Mouse (Mus musculus) cerebellum, adult 18-20 months (tissue): Measurements from ENCODE around the gene Asb3.
"Not testable (repeated sequence)": the region's sequence is repeated elsewhere in the genome, so short reads cannot be mapped to it uniquely, and the experiment has no call there.

ENCODE experiments used
- DNase-seq, 2 experiments: peaks; one replicate each; pipeline ENCODE4 v3.0.0; 2021

Gene Asb3

GRCm38 (mm10) chr11:31001169-31001908 lies 116.1 kb downstream of the Asb3 start:
- DNase-seq: no peak

GRCm38 (mm10) chr11:31009668-31010067 lies 124.5 kb downstream of the Asb3 start:
- not testable (repeated sequence) for DNase-seq

GRCm38 (mm10) chr11:31017466-31017865 lies 132.2 kb downstream of the Asb3 start:
- DNase-seq: not testable (repeated sequence)

- DNase-seq: no peak
These were observed 149.7 kb downstream of the Asb3 start for GRCm38 (mm10) chr11:31034958-31035357.

GRCm38 (mm10) chr11:31089973-31090372 lies 204.8 kb downstream of the Asb3 start:
- DNase-seq: no peak

- DNase-seq: no peak
These were observed 205.3 kb downstream of the Asb3 start for GRCm38 (mm10) chr11:31090478-31090978.

GRCm38 (mm10) chr11:31099519-31099918 lies 214.3 kb downstream of the Asb3 start:
- DNase-seq: peak; percentile 52 to 70

- no peak for DNase-seq
These were observed 217.0 kb downstream of the Asb3 start for GRCm38 (mm10) chr11:31102188-31102587.

- no peak for DNase-seq
These were observed 220.1 kb downstream of the Asb3 start for GRCm38 (mm10) chr11:31105364-31105763.

- not testable (repeated sequence) for DNase-seq
These were observed 241.7 kb downstream of the Asb3 start for GRCm38 (mm10) chr11:31126964-31127363.

GRCm38 (mm10) chr11:31133726-31134125 lies 248.5 kb downstream of the Asb3 start:
- DNase-seq: not testable (repeated sequence)

- DNase-seq: not testable (repeated sequence)
These were observed 249.6 kb downstream of the Asb3 start for GRCm38 (mm10) chr11:31134824-31135223.

- DNase-seq: not testable (repeated sequence)
These were observed 253.2 kb downstream of the Asb3 start for GRCm38 (mm10) chr11:31138394-31138793.
